Mouse (Mus musculus) CD4-positive, CD25-positive, alpha-beta regulatory T cell, adult 4 months (primary cell): ENCODE measurements around the gene Akain1. TPM values are rescaled to one million over a fixed set of nuclear protein-coding genes. Genes with fewer than 3 reads are reported as not detected.
A peak's percentile ranks its signal among the peaks of the same experiment; 100 is the strongest.

Experiments
- ATAC-seq: one replicate; pipeline ENCODE4 v1.8.0; 2017
- polyA plus RNA-seq, 2 experiments: library from polyadenylated mRNA; unstranded; fragments of 100-300 nt; shearing (Covaris generic); gene quantifications; one replicate each; pipeline ENCODE4 v1.2.1; 2017

Akain1 gene
- polyA plus RNA-seq: not detected

GRCm38 (mm10) chr17:69438990-69439491 lies at the start of gene Akain1:
Gene Akain1 (plus strand): TSS chr17:69439326.
- ATAC-seq: peak; percentile 89

GRCm38 (mm10) chr17:69396147-69397033 lies 42.7 kb upstream of the Akain1 start:
- peak; percentile 72 for ATAC-seq

- no peak for ATAC-seq
Measured at GRCm38 (mm10) chr17:69397163-69397562, 42.0 kb upstream of the Akain1 start.

- no peak for ATAC-seq
Measured at GRCm38 (mm10) chr17:69398092-69398491, 41.0 kb upstream of the Akain1 start.

GRCm38 (mm10) chr17:69401146-69401545 lies 38.0 kb upstream of the Akain1 start:
- peak; percentile 48 for ATAC-seq

GRCm38 (mm10) chr17:69416163-69416562 lies 23.0 kb upstream of the Akain1 start:
- ATAC-seq: peak; percentile 28

- ATAC-seq: peak; percentile 92
Measured at GRCm38 (mm10) chr17:69416920-69417661, 22.0 kb upstream of the Akain1 start.

GRCm38 (mm10) chr17:69417724-69418373 lies 21.3 kb upstream of the Akain1 start:
- ATAC-seq: peak; percentile 5

GRCm38 (mm10) chr17:69421592-69421991 lies 17.5 kb upstream of the Akain1 start:
- ATAC-seq: no peak

GRCm38 (mm10) chr17:69437836-69438235 lies 1.3 kb upstream of the Akain1 start:
- no peak for ATAC-seq

- no peak for ATAC-seq
Measured at GRCm38 (mm10) chr17:69438486-69438885, 640 bp upstream of the Akain1 start.

- ATAC-seq: no peak
Measured at GRCm38 (mm10) chr17:69439571-69440480, 700 bp downstream of the Akain1 start.

- no peak for ATAC-seq
Measured at GRCm38 (mm10) chr17:69441041-69441440, 1.9 kb downstream of the Akain1 start.

- ATAC-seq: no peak
Measured at GRCm38 (mm10) chr17:69448679-69449078, 9.6 kb downstream of the Akain1 start.

GRCm38 (mm10) chr17:69461680-69462079 lies 22.6 kb downstream of the Akain1 start:
- ATAC-seq: no peak

- ATAC-seq: no peak
Measured at GRCm38 (mm10) chr17:69463037-69463436, 23.9 kb downstream of the Akain1 start.

GRCm38 (mm10) chr17:69471171-69471570 lies 32.0 kb downstream of the Akain1 start:
- ATAC-seq: no peak

GRCm38 (mm10) chr17:69472401-69472800 lies 33.3 kb downstream of the Akain1 start:
- no peak for ATAC-seq

GRCm38 (mm10) chr17:69474084-69474483 lies 35.0 kb downstream of the Akain1 start:
- no peak for ATAC-seq

- ATAC-seq: peak; percentile 61
Measured at GRCm38 (mm10) chr17:69475423-69475822, 36.3 kb downstream of the Akain1 start.

- ATAC-seq: no peak
Measured at GRCm38 (mm10) chr17:69477526-69477925, 38.4 kb downstream of the Akain1 start.

- no peak for ATAC-seq
Measured at GRCm38 (mm10) chr17:69479261-69479660, 40.1 kb downstream of the Akain1 start.
